Mouse (Mus musculus) limb, embryonic 11.5 days (tissue): ENCODE measurements at regions not wholly inside any gene's neighbourhood (a gene's known extent, or its start where the extent isn't known, plus 50 kb on each side); places are given as distances from the start of the nearest gene placed in this dataset.

Source experiments
- ATAC-seq: fragments of 200-750 bp; cut with Nextera tagmentation; 2 replicates; pipeline ENCODE4 v1.8.0; 2017; ENCODE audit warnings: low read depth; ENCODE audit not compliant: insufficient number of reproducible peaks, low FRiP score, low TSS enrichment
- DNase-seq: peaks from one replicate; pipeline ENCODE4 v3.0.0-alpha.2; 2015; ENCODE audit warnings: low spot score
- H3K27ac ChIP-seq: fragments of 300-500 bp; sonication (generic); replicated peaks from 2 replicates; pipeline ENCODE4 v1.5.1; 2014; ENCODE audit warnings: low read depth, mild to moderate bottlenecking, low read length
- H3K27me3 ChIP-seq: fragments of 300-500 bp; sonication (generic); 2 replicates; pipeline ENCODE4 v1.6.1; 2014; ENCODE audit warnings: mild to moderate bottlenecking, low read length, mixed read lengths; ENCODE audit not compliant: control insufficient read depth, insufficient read depth
- H3K36me3 ChIP-seq: fragments of 300-500 bp; sonication (generic); 2 replicates; pipeline ENCODE4 v1.6.1; 2014; ENCODE audit warnings: mild to moderate bottlenecking, low read length, moderate library complexity, mixed read lengths; ENCODE audit not compliant: control insufficient read depth, insufficient read depth
- H3K4me1 ChIP-seq: fragments of 300-500 bp; sonication (generic); 2 replicates; pipeline ENCODE4 v1.6.1; 2014; ENCODE audit warnings: low read length, mixed read lengths; ENCODE audit not compliant: control insufficient read depth, insufficient read depth
- H3K4me2 ChIP-seq: fragments of 300-500 bp; sonication (generic); 2 replicates; pipeline ENCODE4 v1.6.1; 2014; ENCODE audit warnings: low read depth, mild to moderate bottlenecking, moderate library complexity; ENCODE audit not compliant: severe bottlenecking
- H3K4me3 ChIP-seq: fragments of 300-500 bp; sonication (generic); 2 replicates; pipeline ENCODE4 v1.5.1; 2014; ENCODE audit warnings: low read depth, low read length
- H3K9ac ChIP-seq: fragments of 300-500 bp; sonication (generic); 2 replicates; pipeline ENCODE4 v1.6.1; 2014; ENCODE audit warnings: mild to moderate bottlenecking, low read length
- H3K9me3 ChIP-seq: fragments of 300-500 bp; sonication (generic); 2 replicates; pipeline ENCODE4 v1.6.1; 2016; ENCODE audit warnings: low read length; ENCODE audit not compliant: control insufficient read depth
- WGBS: fragments of 180-500 bp; shearing (Covaris S2); extraction: QIAGEN DNeasy Blood & Tissue Kit; methylation state at CpG from one replicate; pipeline ENCODE4 v1.1.7; 2014; 5-methylcytosine and 5-hydroxymethylcytosine counted together

DNA sequence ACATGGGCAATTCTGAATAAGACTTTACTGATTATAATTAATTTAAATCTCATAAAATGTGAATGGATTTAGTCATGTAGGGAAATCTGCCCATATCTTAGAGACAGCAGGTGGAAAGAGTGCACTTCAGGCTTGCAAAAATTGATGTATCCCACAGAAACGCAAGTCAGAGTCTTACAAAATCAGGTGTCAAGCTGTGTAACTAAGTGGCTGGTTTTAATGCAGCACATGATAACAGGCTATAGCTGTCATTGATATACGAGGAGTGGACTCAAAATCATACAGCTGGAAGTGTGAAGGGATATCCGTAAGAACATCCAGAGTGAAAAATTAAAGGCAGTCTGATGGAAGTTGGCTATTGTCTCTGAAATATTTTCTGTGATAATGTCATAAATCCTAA lies 408.6 kb downstream of the Casp12 start:
- no peaks in the 10 kb centered on the region for H3K4me1 ChIP-seq
- no peaks in the 10 kb centered on the region for H3K9me3 ChIP-seq
- H3K27me3 ChIP-seq: no peaks in the 10 kb centered on the region
- DNase-seq (no peak), ATAC-seq (no peak)
- H3K36me3 ChIP-seq: no peaks in the 10 kb centered on the region
- H3K9ac ChIP-seq: no peak overlapping the region
- no peak overlapping the region for H3K4me3 ChIP-seq
- 83% methylated on average over 3 of the region's 3 CpGs for WGBS
- H3K27ac ChIP-seq: no peak overlapping the region
- H3K4me2 ChIP-seq: no peak overlapping the region

- Histone ChIP-seq H3K9me3 (no peaks in the 10 kb centered on the region), H3K4me1 (no peaks in the 10 kb centered on the region), H3K4me3 (no peak overlapping the region), H3K27me3 (no peaks in the 10 kb centered on the region), H3K9ac (no peak overlapping the region), H3K36me3 (no peaks in the 10 kb centered on the region), H3K4me2 (no peak overlapping the region), H3K27ac (no peak overlapping the region)
- 90% methylated on average over 2 of the region's 2 CpGs for WGBS
- ATAC-seq (no peak), DNase-seq (no peak)
Measured at GRCm38 (mm10) chr9:5761215-5761614, 407.2 kb upstream of the Pdgfd start.

DNA sequence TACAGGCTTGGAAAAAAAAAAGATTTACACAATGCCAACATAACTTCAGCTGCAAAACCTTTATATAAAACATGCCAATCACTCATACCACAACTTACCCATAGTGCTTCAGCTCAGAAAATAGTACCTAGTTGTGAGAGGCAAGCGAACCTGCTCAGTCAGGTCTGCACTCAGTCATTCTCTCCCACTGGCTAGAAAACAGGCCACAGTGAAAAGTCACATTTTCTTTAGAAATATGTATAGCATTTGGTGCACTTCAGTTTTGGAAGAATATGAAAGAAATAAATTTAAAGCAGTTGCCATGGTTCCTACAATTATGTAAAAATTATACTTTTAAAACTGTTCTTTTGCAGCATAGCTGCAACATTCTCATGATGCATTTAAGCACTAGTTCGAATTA lies 398.5 kb upstream of the Pdgfd start:
- Histone ChIP-seq H3K27me3 (no peaks in the 10 kb centered on the region), H3K4me3 (no peak overlapping the region), H3K9ac (no peak overlapping the region), H3K4me1 (no peaks in the 10 kb centered on the region), H3K9me3 (no peaks in the 10 kb centered on the region), H3K36me3 (no peaks in the 10 kb centered on the region), H3K4me2 (no peak overlapping the region), H3K27ac (no peak overlapping the region)
- ATAC-seq: no peak
- no peak for DNase-seq
- 90% methylated on average over 2 of the region's 2 CpGs for WGBS

- DNase-seq (no peak), ATAC-seq (no peak)
- H3K27ac ChIP-seq: no peak overlapping the region
- no peak overlapping the region for H3K4me3 ChIP-seq
- H3K27me3 ChIP-seq: no peaks in the 10 kb centered on the region
- H3K9me3 ChIP-seq: no peaks in the 10 kb centered on the region
- no peak overlapping the region for H3K9ac ChIP-seq
- H3K4me2 ChIP-seq: no peak overlapping the region
- H3K4me1 ChIP-seq: no peaks in the 10 kb centered on the region
- H3K36me3 ChIP-seq: no peaks in the 10 kb centered on the region
Measured at GRCm38 (mm10) chr9:5771158-5771557, 397.2 kb upstream of the Pdgfd start.
